Mouse (Mus musculus): Measurements from ENCODE around the gene Pld4.

DNA sequence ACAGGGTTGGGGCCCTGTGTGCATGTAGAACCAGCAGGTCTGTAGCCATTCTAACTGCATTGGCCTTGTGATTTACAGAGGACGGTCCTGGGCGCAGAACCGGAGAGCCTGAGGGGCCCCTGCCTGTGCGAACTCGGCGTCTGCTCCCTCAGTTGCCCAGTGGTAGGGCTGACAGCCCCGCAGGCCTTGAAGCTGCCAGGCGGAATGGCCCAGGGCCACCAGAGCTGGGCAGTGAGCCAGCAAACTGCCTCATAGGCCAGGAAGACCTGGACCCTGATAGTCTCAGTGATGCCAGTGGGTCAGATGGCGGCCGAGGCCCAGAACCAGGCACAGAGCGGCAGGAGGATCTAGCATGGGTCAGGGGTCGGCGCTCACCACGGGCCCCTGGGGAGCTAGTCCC is 22.7 kb upstream of the Pld4 start:
- no peak for TF ChIP-seq CTCF (conservative IDR thresholded peaks at IDR 0.05; ENCODE audit: low read length)
- no peak for TF ChIP-seq POU5F1 (IDR thresholded peaks at IDR 0.05; ENCODE audit: borderline replicate concordance, low read length)

All from E14TG2a.4 (cell line).